In the genomic region with DNA sequence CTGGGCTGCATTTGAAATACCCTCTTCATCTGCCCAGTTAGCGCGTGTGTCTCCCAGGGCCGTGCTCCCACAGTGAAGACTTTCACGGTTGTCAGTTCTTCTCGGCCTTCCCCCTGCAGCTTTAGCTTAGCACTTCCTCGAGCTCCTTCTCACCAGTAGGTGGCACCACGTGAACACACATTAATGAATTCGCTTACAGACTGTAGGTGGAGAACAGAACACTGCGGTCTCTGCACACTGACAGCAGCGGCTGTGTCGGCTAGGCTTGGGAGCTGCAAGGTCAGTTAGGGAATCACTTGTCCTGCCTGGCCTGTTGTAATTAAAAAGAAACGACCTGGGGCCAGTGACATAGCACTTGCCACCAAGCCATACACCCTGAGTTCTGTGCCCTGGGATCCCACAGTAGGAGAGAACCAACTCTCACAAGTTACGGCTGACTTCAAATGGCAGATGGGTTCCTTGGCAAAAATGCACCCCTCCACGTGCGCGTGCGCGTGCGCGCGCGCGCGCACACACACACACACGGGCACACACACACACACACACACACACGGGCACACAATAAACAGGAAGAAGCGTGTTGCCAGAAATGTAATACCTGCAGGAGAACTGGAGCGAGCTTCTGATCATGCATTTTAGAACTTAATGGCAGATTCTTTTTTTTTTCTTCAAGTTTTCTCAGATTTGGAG, we compare ENCODE assay signal across 8 mouse cellular contexts. TPM values are rescaled to one million over a fixed set of nuclear protein-coding genes. Genes with fewer than 3 reads are reported as not detected.
DNase-seq lines count a peak whose midpoint lies in the region; ATAC-seq and TF ChIP-seq lines count a peak whose summit lies in the region.

No protein-coding gene starts in this region.

- 5% methylated on average over 28 of the region's 28 CpGs for WGBS in cerebellum, adult 2 months
- WGBS in forebrain, postnatal 0 days, result 5% methylated on average over 28 of the region's 28 CpGs
- 7% methylated on average over 28 of the region's 28 CpGs for WGBS in lung, embryonic 14.5 days

- H3K36me3 ChIP-seq in G1E (replicated peaks), result peaks cover 13% of the 10 kb centered on the region
- no peaks in the 10 kb centered on the region for H3K36me3 ChIP-seq in forebrain, postnatal 0 days (ENCODE audit: insufficient read depth)
- H3K36me3 ChIP-seq in lung, embryonic 14.5 days (ENCODE audit: insufficient read depth), result no peaks in the 10 kb centered on the region

- 0 out of 2 replicates have a peak overlapping the region, but pooled peaks have one; percentile 28 for H3K9ac ChIP-seq in forebrain, postnatal 0 days
- H3K9ac ChIP-seq in lung, embryonic 14.5 days, result peak overlapping the region; percentile 63

- peak overlapping the region; percentile 61; the same call in 1 of the 2 replicates for H3K4me3 ChIP-seq in G1E (ENCODE audit: low read depth, low read length)
- H3K4me3 ChIP-seq in cerebellum, adult 2 months (replicated peaks; ENCODE audit: insufficient read depth, low read depth, low read length), result peak overlapping the region; percentile 16
- 0 out of 2 replicates have a peak overlapping the region, but pooled peaks have one; percentile 11 for H3K4me3 ChIP-seq in forebrain, postnatal 0 days (ENCODE audit: low read depth, low read length)
- H3K4me3 ChIP-seq in lung, embryonic 14.5 days (ENCODE audit: low read depth, low read length), result peak overlapping the region; percentile 40

- TF ChIP-seq POLR2A in cerebellum, adult 2 months (IDR thresholded peaks at IDR 0.05; ENCODE audit: borderline replicate concordance, insufficient read depth, low read length), result no peak

- no peaks in the 10 kb centered on the region for H3K9me3 ChIP-seq in G1E (replicated peaks)
- H3K9me3 ChIP-seq in forebrain, postnatal 0 days (ENCODE audit: low read length), result no peaks in the 10 kb centered on the region
- H3K9me3 ChIP-seq in lung, embryonic 14.5 days (ENCODE audit: low read depth, low read length), result no peaks in the 10 kb centered on the region

- peak; percentile 83 for ATAC-seq in G1E (ENCODE audit: extremely low read depth, insufficient number of reproducible peaks, low FRiP score, poor library complexity, severe bottlenecking)
- peak; percentile 93 for ATAC-seq in forebrain, postnatal 0 days
- ATAC-seq in lung, embryonic 14.5 days (ENCODE audit: insufficient read depth), result peak; percentile 84
- peak; percentile 89 for ATAC-seq in neutrophil, adult 5-6 weeks (ENCODE audit: extremely low read depth, insufficient number of reproducible peaks, low FRiP score, poor library complexity, severe bottlenecking)

- DNase-seq in G1E (ENCODE audit: low spot score), result peak; percentile 81
- DNase-seq in cerebellum, adult 2 months, result peak; percentile 81 to 85
- DNase-seq in forebrain, postnatal 0 days, result peak; percentile 92
- peak; percentile 91 for DNase-seq in heart, postnatal 4 days
- DNase-seq in layer of hippocampus, adult 8-10 months (ENCODE audit: low spot score in 2 of 2), result peak; percentile 86 to 92
- peak; percentile 98 for DNase-seq in lung, embryonic 14.5 days
- DNase-seq in testis, postnatal 14 days (ENCODE audit: low spot score), result peak; percentile 84

- H3K4me1 ChIP-seq in G1E (ENCODE audit: insufficient read depth, low read depth, low read length), result peaks cover 62% of the 10 kb centered on the region
- peaks cover 6% of the 10 kb centered on the region; the same call in 1 of the 2 replicates for H3K4me1 ChIP-seq in cerebellum, adult 2 months (ENCODE audit: control insufficient read depth, insufficient read depth, low read length)
- peaks cover 3% of the 10 kb centered on the region; the same call in 1 of the 2 replicates for H3K4me1 ChIP-seq in forebrain, postnatal 0 days (ENCODE audit: insufficient read depth)
- H3K4me1 ChIP-seq in lung, embryonic 14.5 days (ENCODE audit: insufficient read depth), result no peaks in the 10 kb centered on the region

- H3K4me2 ChIP-seq in forebrain, postnatal 0 days (ENCODE audit: low read depth), result peak overlapping the region; percentile 52
- peak overlapping the region; percentile 84 for H3K4me2 ChIP-seq in lung, embryonic 14.5 days

- no peaks in the 10 kb centered on the region for H3K27me3 ChIP-seq in G1E (ENCODE audit: insufficient read depth, low read length)
- H3K27me3 ChIP-seq in cerebellum, adult 2 months (ENCODE audit: control insufficient read depth, insufficient read depth, low read length), result no peaks in the 10 kb centered on the region
- no peaks in the 10 kb centered on the region for H3K27me3 ChIP-seq in forebrain, postnatal 0 days (ENCODE audit: insufficient read depth, low read length)
- no peaks in the 10 kb centered on the region for H3K27me3 ChIP-seq in lung, embryonic 14.5 days (ENCODE audit: insufficient read depth, low read length)

- peak; percentile 67 for TF ChIP-seq CTCF in G1E (IDR thresholded peaks at IDR 0.05; ENCODE audit: low read depth, low read length)
- peak; percentile 83 for TF ChIP-seq CTCF in cerebellum, adult 2 months (IDR thresholded peaks at IDR 0.05; ENCODE audit: borderline replicate concordance, insufficient read depth, low read depth, low read length)
- peak; percentile 94 for TF ChIP-seq CTCF in forebrain, postnatal 0 days (IDR thresholded peaks at IDR 0.05; ENCODE audit: low read depth)
- peak; percentile 95 for TF ChIP-seq CTCF in lung, embryonic 14.5 days (IDR thresholded peaks at IDR 0.05; ENCODE audit: low read depth)

- H3K27ac ChIP-seq in cerebellum, adult 2 months (ENCODE audit: insufficient read depth, low read length), result no peak overlapping the region
- peak overlapping the region; percentile 29 for H3K27ac ChIP-seq in forebrain, postnatal 0 days (ENCODE audit: low read depth, low read length)
- H3K27ac ChIP-seq in lung, embryonic 14.5 days (ENCODE audit: low read depth), result peak overlapping the region; percentile 76

RNA-seq across cellular contexts. Expression of a gene that starts 11.5 kb away (rescaled TPM):
- total RNA-seq in G1E (2014; fragmentation: Nextera tagmentation) (933 and 945 TPM in 2 replicates), G1E (2017) (1,738 and 1,944 TPM in 2 replicates)
- 1,480 and 1,513 TPM in 2 replicates for polyA plus RNA-seq in G1E (2012)
- 327 and 353 TPM in 2 replicates for polyA plus RNA-seq in cerebellum, adult 2 months (2012; rRNA removed)
- 449 and 763 TPM in 2 replicates for total RNA-seq in forebrain, postnatal 0 days (2014; rRNA removed)
- 491 and 597 TPM in 2 replicates for polyA plus RNA-seq in forebrain, postnatal 0 days (2015; fragmentation: Nextera tagmentation; extraction: Ambion mirVana)
- 100 to 1,000 TPM; 434 to 461 TPM for total RNA-seq in heart, postnatal 4 days (2021)
- 100 to 1,000 TPM; 289 to 388 (median 323) TPM for total RNA-seq in layer of hippocampus, adult 8-10 months (2022)
- polyA plus RNA-seq in lung, embryonic 14.5 days (2014; fragmentation: Nextera tagmentation; extraction: Ambion mirVana), result 1,001 and 1,027 TPM in 2 replicates
- 525 and 587 TPM in 2 replicates for total RNA-seq in neutrophil, adult 5-6 weeks (2017)

RNA-seq across cellular contexts. Expression of a gene that starts 43.1 kb away (rescaled TPM):
- total RNA-seq in G1E (2014; fragmentation: Nextera tagmentation), result 0.19 TPM in 1 of 2 replicates, not detected in the other
- total RNA-seq in G1E (2017), result 0.22 and 0.23 TPM in 2 replicates
- not detected in 2 replicates for polyA plus RNA-seq in G1E (2012)
- 10.9 and 13.9 TPM in 2 replicates for polyA plus RNA-seq in cerebellum, adult 2 months (2012; rRNA removed)
- 3.6 and 5.5 TPM in 2 replicates for total RNA-seq in forebrain, postnatal 0 days (2014; rRNA removed)
- 3.6 and 3.7 TPM in 2 replicates for polyA plus RNA-seq in forebrain, postnatal 0 days (2015; fragmentation: Nextera tagmentation; extraction: Ambion mirVana)
- total RNA-seq in heart, postnatal 4 days (2021), result under 1 TPM; 0.07 to 0.09 TPM
- 1 to 10 TPM; 7.1 to 9.9 (median 8.4) TPM for total RNA-seq in layer of hippocampus, adult 8-10 months (2022)
- polyA plus RNA-seq in lung, embryonic 14.5 days (2014; fragmentation: Nextera tagmentation; extraction: Ambion mirVana), result 14.9 TPM in 2 replicates
- 8.0 and 8.2 TPM in 2 replicates for total RNA-seq in neutrophil, adult 5-6 weeks (2017)

Comparison
In these comparisons a context has a peak if more than half of its experiments do, and no peak if none do; other contexts are left out.
1. H3K4me3 ChIP-seq: peak in every context shown above with its lines; median percentile 61 in G1E; 40 in lung, embryonic 14.5 days; 16 in cerebellum, adult 2 months; 11 in forebrain, postnatal 0 days.